Mouse (Mus musculus) midbrain, embryonic 11.5 days (tissue): ENCODE data around the gene Tha1. TPM values are rescaled to one million over a fixed set of nuclear protein-coding genes. Genes with fewer than 3 reads are reported as not detected.
A peak's percentile ranks its signal among the peaks of the same experiment; 100 is the strongest.

ENCODE experiments used
- ATAC-seq: fragments of 200-750 bp; cut with Nextera tagmentation; 2 replicates; pipeline ENCODE4 v1.8.0; 2017; ENCODE audit warnings: moderate TSS enrichment, moderate library complexity; ENCODE audit not compliant: low FRiP score
- DNase-seq: peaks from one replicate; pipeline ENCODE4 v3.0.0; 2015; ENCODE audit warnings: low spot score; ENCODE audit errors: missing footprints
- H3K27ac ChIP-seq: fragments of 300-500 bp; sonication (generic); 2 replicates; pipeline ENCODE4 v1.5.1; 2014; ENCODE audit warnings: low read depth, low read length
- H3K27me3 ChIP-seq: fragments of 300-500 bp; sonication (generic); 2 replicates; pipeline ENCODE4 v1.6.1; 2014; ENCODE audit warnings: mild to moderate bottlenecking, low read length, moderate library complexity, mixed read lengths; ENCODE audit not compliant: control insufficient read depth, insufficient read depth
- H3K36me3 ChIP-seq: fragments of 300-500 bp; sonication (generic); 2 replicates; pipeline ENCODE4 v1.6.1; 2014; ENCODE audit warnings: mild to moderate bottlenecking, low read length, moderate library complexity, mixed read lengths; ENCODE audit not compliant: control insufficient read depth, insufficient read depth
- H3K4me1 ChIP-seq: fragments of 300-500 bp; sonication (generic); 2 replicates; pipeline ENCODE4 v1.6.1; 2014; ENCODE audit warnings: low read length; ENCODE audit not compliant: control insufficient read depth, insufficient read depth
- H3K4me2 ChIP-seq: fragments of 300-500 bp; sonication (generic); 2 replicates; pipeline ENCODE4 v1.6.1; 2014; ENCODE audit warnings: mild to moderate bottlenecking, moderate library complexity
- H3K4me3 ChIP-seq: fragments of 300-500 bp; sonication (generic); 2 replicates; pipeline ENCODE4 v1.5.1; 2014; ENCODE audit warnings: low read depth, low read length
- H3K9ac ChIP-seq: fragments of 300-500 bp; sonication (generic); 2 replicates; pipeline ENCODE4 v1.6.1; 2014; ENCODE audit warnings: low read length
- H3K9me3 ChIP-seq: fragments of 300-500 bp; sonication (generic); 2 replicates; pipeline ENCODE4 v1.6.1; 2016; ENCODE audit warnings: low read length; ENCODE audit not compliant: control insufficient read depth
- WGBS: fragments of 180-500 bp; shearing (Covaris S2); extraction: QIAGEN DNeasy Blood & Tissue Kit; methylation state at CpG from one replicate; pipeline ENCODE4 v1.1.7; 2014; 5-methylcytosine and 5-hydroxymethylcytosine counted together
- polyA plus RNA-seq: library from polyadenylated mRNA; unstranded; fragments of >200 nt; fragmentation: Nextera tagmentation; extraction: Ambion mirVana; gene quantifications from 2 replicates; pipeline ENCODE4 v1.2.1, GENCODE M21; 2014

Tha1 gene
- polyA plus RNA-seq, 1 experiment from 2014 or later = 2.4 TPM

DNA sequence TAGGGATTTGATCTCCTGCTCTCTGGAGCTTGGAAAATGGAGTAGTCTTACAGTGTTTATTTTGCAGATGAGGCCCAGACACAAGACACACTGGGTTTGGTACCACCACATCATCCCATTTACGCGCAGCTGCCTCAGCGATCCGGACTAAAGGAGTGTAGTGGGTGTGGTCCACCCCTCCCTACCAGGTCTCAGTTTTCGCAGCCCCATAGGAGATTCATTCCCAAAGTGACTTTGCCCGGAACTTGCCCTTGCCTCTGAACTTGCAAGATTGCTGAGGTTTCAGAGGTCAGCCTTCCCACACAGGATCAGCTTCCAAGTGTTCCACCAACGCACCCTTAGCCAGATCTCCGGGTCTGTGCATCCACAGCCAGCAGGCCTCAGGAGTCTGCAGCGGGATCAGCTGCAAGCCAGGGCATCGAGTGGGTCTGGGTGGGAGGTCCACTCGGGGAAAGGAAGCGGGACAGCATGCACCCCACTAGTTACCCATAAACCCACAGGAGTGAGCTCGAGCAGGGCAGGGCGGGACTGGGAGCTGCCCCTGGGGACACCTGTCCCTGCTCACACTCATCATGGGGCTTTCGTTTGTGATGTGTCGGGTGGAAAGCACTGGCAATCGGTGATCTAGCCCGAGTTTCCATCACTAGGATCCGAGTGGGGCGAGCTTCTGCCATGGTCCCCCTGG is 15.0 kb upstream of the Tha1 start:
- H3K4me1 ChIP-seq = peaks cover 34% of the 10 kb centered on the region
- ATAC-seq (no peak; the same call in 1 of the 2 replicates), DNase-seq (peak; percentile 91)
- peak overlapping the region; percentile 54; the same call in 1 of the 2 replicates for H3K9ac ChIP-seq
- peak overlapping the region; percentile 49 for H3K4me2 ChIP-seq
- no peaks in the 10 kb centered on the region for H3K9me3 ChIP-seq
- WGBS = 13% methylated on average over 20 of the region's 20 CpGs
- no peak overlapping the region; the same call in 1 of the 2 replicates for H3K4me3 ChIP-seq
- H3K27ac ChIP-seq = no peak overlapping the region; the same call in 1 of the 2 replicates
- peaks cover 5% of the 10 kb centered on the region; the same call in 1 of the 2 replicates for H3K27me3 ChIP-seq
- no peaks in the 10 kb centered on the region for H3K36me3 ChIP-seq

GRCm38 (mm10) chr11:117886000-117886399 is 12.7 kb upstream of the Tha1 start:
- 69% methylated on average over 5 of the region's 5 CpGs for WGBS
- DNase-seq = no peak
- no peak for ATAC-seq
- Histone ChIP-seq H3K36me3 (no peaks in the 10 kb centered on the region), H3K27ac (no peak overlapping the region), H3K9ac (no peak overlapping the region), H3K9me3 (no peaks in the 10 kb centered on the region), H3K4me3 (no peak overlapping the region), H3K4me1 (peaks cover 31% of the 10 kb centered on the region), H3K27me3 (peaks cover 5% of the 10 kb centered on the region; the same call in 1 of the 2 replicates), H3K4me2 (no peak overlapping the region)

DNA sequence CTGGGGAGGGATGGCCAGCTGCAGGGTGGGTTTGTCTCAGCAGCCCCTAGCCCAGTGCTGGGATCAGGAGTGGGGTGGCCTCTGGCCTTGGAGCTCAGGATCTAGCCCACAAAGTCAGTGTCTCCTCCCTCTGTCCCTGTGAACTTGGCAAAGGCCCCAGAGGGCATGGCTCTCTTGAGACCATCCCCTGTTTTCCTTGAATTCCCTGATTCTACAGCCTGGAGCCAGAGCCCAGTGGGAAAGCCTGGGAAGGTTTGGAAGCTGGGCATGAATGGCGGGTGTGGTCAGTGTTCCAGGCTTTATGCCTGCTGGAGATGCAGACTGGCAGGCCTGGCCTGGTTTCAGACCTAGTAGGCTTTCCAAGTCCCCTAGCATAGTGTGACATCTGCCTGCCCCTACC is 8.9 kb upstream of the Tha1 start:
- H3K36me3 ChIP-seq = no peaks in the 10 kb centered on the region
- no peaks in the 10 kb centered on the region for H3K9me3 ChIP-seq
- H3K4me1 ChIP-seq = peaks cover 7% of the 10 kb centered on the region; the same call in 1 of the 2 replicates
- no peak overlapping the region for H3K9ac ChIP-seq
- no peak overlapping the region for H3K27ac ChIP-seq
- H3K4me2 ChIP-seq = no peak overlapping the region
- H3K4me3 ChIP-seq = no peak overlapping the region
- 59% methylated on average over 1 of the region's 1 CpGs for WGBS
- no peaks in the 10 kb centered on the region for H3K27me3 ChIP-seq
- ATAC-seq (no peak), DNase-seq (no peak)

GRCm38 (mm10) chr11:117881787-117882186 is 8.5 kb upstream of the Tha1 start:
- no peaks in the 10 kb centered on the region for H3K9me3 ChIP-seq
- peaks cover 7% of the 10 kb centered on the region; the same call in 1 of the 2 replicates for H3K4me1 ChIP-seq
- H3K27ac ChIP-seq = no peak overlapping the region
- ATAC-seq (no peak), DNase-seq (no peak)
- no peaks in the 10 kb centered on the region for H3K27me3 ChIP-seq
- WGBS = 11% methylated on average over 8 of the region's 8 CpGs
- H3K9ac ChIP-seq = no peak overlapping the region
- no peak overlapping the region for H3K4me3 ChIP-seq
- H3K4me2 ChIP-seq = no peak overlapping the region
- H3K36me3 ChIP-seq = no peaks in the 10 kb centered on the region

GRCm38 (mm10) chr11:117880977-117881358 is 7.7 kb upstream of the Tha1 start:
- H3K9ac ChIP-seq = no peak overlapping the region
- no peaks in the 10 kb centered on the region for H3K9me3 ChIP-seq
- H3K4me1 ChIP-seq = peaks cover 7% of the 10 kb centered on the region; the same call in 1 of the 2 replicates
- no peak overlapping the region for H3K4me2 ChIP-seq
- no peak overlapping the region for H3K27ac ChIP-seq
- DNase-seq (no peak), ATAC-seq (no peak)
- no peaks in the 10 kb centered on the region for H3K27me3 ChIP-seq
- H3K36me3 ChIP-seq = no peaks in the 10 kb centered on the region
- no peak overlapping the region for H3K4me3 ChIP-seq
- 88% methylated on average over 6 of the region's 6 CpGs for WGBS

GRCm38 (mm10) chr11:117880336-117880976 is 7.2 kb upstream of the Tha1 start:
- no peak overlapping the region for H3K4me3 ChIP-seq
- DNase-seq (no peak), ATAC-seq (no peak)
- peaks cover 7% of the 10 kb centered on the region; the same call in 1 of the 2 replicates for H3K4me1 ChIP-seq
- H3K9me3 ChIP-seq = no peaks in the 10 kb centered on the region
- no peaks in the 10 kb centered on the region for H3K36me3 ChIP-seq
- H3K4me2 ChIP-seq = no peak overlapping the region
- no peak overlapping the region for H3K27ac ChIP-seq
- H3K27me3 ChIP-seq = no peaks in the 10 kb centered on the region
- 91% methylated on average over 9 of the region's 9 CpGs for WGBS
- H3K9ac ChIP-seq = no peak overlapping the region

GRCm38 (mm10) chr11:117879676-117880075 is 6.4 kb upstream of the Tha1 start:
- Histone ChIP-seq H3K36me3 (no peaks in the 10 kb centered on the region), H3K4me2 (no peak overlapping the region), H3K27ac (no peak overlapping the region), H3K9ac (no peak overlapping the region), H3K4me1 (peaks cover 7% of the 10 kb centered on the region; the same call in 1 of the 2 replicates), H3K27me3 (no peaks in the 10 kb centered on the region), H3K9me3 (no peaks in the 10 kb centered on the region), H3K4me3 (no peak overlapping the region)
- ATAC-seq (no peak), DNase-seq (no peak)
- 80% methylated on average over 6 of the region's 6 CpGs for WGBS

GRCm38 (mm10) chr11:117878892-117879291 is 5.6 kb upstream of the Tha1 start:
- WGBS = 26% methylated on average over 8 of the region's 8 CpGs

More at GRCm38 (mm10) chr11:117878892-117879291, 5.6 kb upstream of the Tha1 start:
- Histone ChIP-seq H3K4me1 (peaks cover 7% of the 10 kb centered on the region; the same call in 1 of the 2 replicates), H3K9ac (no peak overlapping the region), H3K4me3 (no peak overlapping the region), H3K9me3 (no peaks in the 10 kb centered on the region), H3K27ac (no peak overlapping the region), H3K4me2 (no peak overlapping the region), H3K36me3 (no peaks in the 10 kb centered on the region), H3K27me3 (no peaks in the 10 kb centered on the region)
- ATAC-seq (no peak), DNase-seq (no peak)
